Mouse (Mus musculus) mouse trophoblast stem cell (cell line): ENCODE data around the gene Gsx2.

Source experiments
- in situ Hi-C, 2 experiments: fragments of 300-500 bp; cut with MseI, MboI; formaldehyde crosslinking; loops; 2 replicates in 1 of 2; 3 replicates in 1 of 2; pipeline ENCODE4 v1.15.1; 2025

Gene Gsx2

GRCm38 (mm10) chr5:75075383-75075941 is at the start of gene Gsx2:
Gene Gsx2, plus strand, starts transcription at chr5:75075601.
- in situ Hi-C loops = no loop called here

- in situ Hi-C loops = no loop called here
Observed at GRCm38 (mm10) chr5:75035475-75035874, 39.9 kb upstream of the Gsx2 start.

GRCm38 (mm10) chr5:75039307-75039706 is 36.1 kb upstream of the Gsx2 start:
- in situ Hi-C loops = no loop called here

GRCm38 (mm10) chr5:75043011-75043445 is 32.4 kb upstream of the Gsx2 start:
- in situ Hi-C loops = no loop called here

- in situ Hi-C loops = no loop called here
Observed at GRCm38 (mm10) chr5:75043621-75044301, 31.6 kb upstream of the Gsx2 start.

GRCm38 (mm10) chr5:75044310-75044904 is 31.0 kb upstream of the Gsx2 start, which contains the start of gene Chic2:
Gene Chic2, minus strand, starts transcription at chr5:75044774.
- in situ Hi-C loops = no loop called here

GRCm38 (mm10) chr5:75045371-75045770 is 30.0 kb upstream of the Gsx2 start:
- in situ Hi-C loops = no loop called here

- in situ Hi-C loops = no loop called here
Observed at GRCm38 (mm10) chr5:75046681-75047321, 28.6 kb upstream of the Gsx2 start.

- in situ Hi-C loops = no loop called here
Observed at GRCm38 (mm10) chr5:75051109-75051508, 24.3 kb upstream of the Gsx2 start.

GRCm38 (mm10) chr5:75063177-75063576 is 12.2 kb upstream of the Gsx2 start:
- in situ Hi-C loops = no loop called here

- in situ Hi-C loops = no loop called here
Observed at GRCm38 (mm10) chr5:75066715-75067114, 8.7 kb upstream of the Gsx2 start.

GRCm38 (mm10) chr5:75067125-75067756 is 8.2 kb upstream of the Gsx2 start:
- in situ Hi-C loops = no loop called here

GRCm38 (mm10) chr5:75070132-75070531 is 5.3 kb upstream of the Gsx2 start:
- in situ Hi-C loops = no loop called here

- in situ Hi-C loops = no loop called here
Observed at GRCm38 (mm10) chr5:75070656-75071375, 4.6 kb upstream of the Gsx2 start.

GRCm38 (mm10) chr5:75071951-75072350 is 3.5 kb upstream of the Gsx2 start:
- in situ Hi-C loops = no loop called here

GRCm38 (mm10) chr5:75072532-75072931 is 2.9 kb upstream of the Gsx2 start:
- in situ Hi-C loops = no loop called here

- in situ Hi-C loops = no loop called here
Observed at GRCm38 (mm10) chr5:75073167-75073566, 2.2 kb upstream of the Gsx2 start.

GRCm38 (mm10) chr5:75073684-75074083 is 1.7 kb upstream of the Gsx2 start:
- in situ Hi-C loops = no loop called here

GRCm38 (mm10) chr5:75074132-75074531 is 1.3 kb upstream of the Gsx2 start:
- in situ Hi-C loops = no loop called here

GRCm38 (mm10) chr5:75074537-75075382 is 641 bp upstream of the Gsx2 start:
- in situ Hi-C loops = no loop called here
